Mouse (Mus musculus): Measurements from ENCODE around the gene Slc17a7. TPM values are rescaled to one million over a fixed set of nuclear protein-coding genes. Genes with fewer than 3 reads are reported as not detected.
"Not testable (repeated sequence)": the region's sequence is repeated elsewhere in the genome, so short reads cannot be mapped to it uniquely, and the experiment has no call there.

Slc17a7 gene
- total RNA-seq (2015) = 0.07 TPM in 1 of 2 replicates, not detected in the other
- total RNA-seq (2017) = not detected in 2 replicates

DNA sequence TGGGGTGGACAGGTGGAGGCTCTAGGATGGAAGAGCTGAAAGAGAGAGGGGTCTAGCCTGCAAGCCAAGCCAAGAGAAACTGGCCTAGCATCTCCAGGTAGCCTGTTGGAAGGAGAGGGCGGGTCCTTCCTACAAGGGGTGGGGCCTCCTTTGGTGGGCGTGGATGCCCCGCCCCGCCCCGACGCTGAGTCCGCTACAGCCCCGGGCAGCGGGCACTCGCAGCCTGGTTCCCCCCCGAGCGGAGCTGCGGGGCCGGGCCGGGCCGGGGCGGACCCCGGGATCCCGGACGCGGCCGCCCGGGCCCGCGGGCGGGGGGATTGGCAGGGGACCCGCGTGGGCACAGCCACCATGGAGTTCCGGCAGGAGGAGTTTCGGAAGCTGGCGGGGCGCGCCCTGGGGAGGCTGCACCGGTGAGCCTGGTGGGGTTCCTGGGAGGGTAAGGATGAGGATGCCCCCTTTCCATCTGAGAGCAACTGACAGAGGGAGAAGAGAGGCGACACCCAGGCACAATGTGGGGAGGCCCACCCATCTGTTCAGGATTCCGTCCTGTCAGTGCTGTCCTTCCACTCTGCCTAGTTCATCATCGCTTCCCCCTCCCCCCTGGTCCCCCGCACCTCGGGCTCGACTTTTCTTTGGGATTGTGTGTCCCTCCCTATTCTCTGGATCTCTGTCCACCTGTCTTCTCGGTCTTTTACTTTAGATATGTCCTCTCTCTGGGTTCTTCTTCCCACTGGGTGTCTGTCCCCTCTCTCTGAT lies at the start of gene Slc17a7:
Slc17a7 (plus strand) TSS at position 215 of the 756 bp plus-strand sequence.
- ATAC-seq (replicated peaks; ENCODE audit: poor library complexity) = peak; percentile 63

DNA sequence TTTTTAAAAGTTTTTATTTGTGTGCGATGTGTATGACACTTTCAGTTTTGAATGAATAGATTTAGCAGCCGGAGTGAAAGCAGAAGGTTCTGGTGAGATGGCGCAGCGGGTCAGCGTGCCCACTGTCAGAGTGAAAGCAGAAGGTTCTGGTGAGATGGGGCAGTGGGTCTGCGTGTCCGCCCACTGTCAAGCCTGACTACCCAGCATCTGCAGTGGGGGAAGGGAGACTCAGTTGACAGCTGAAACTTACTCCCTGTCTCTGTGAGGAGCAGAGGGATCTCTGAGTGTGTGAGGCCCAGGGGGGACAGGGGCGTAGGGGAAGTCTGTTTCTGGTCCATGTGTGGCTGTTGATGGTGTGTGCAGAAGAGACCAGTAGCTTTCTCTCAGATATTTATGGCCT lies 46.2 kb upstream of the Slc17a7 start:
- no peak for ATAC-seq (replicated peaks; ENCODE audit: poor library complexity)

- no peak for ATAC-seq (replicated peaks; ENCODE audit: poor library complexity)
Measured at GRCm38 (mm10) chr7:45118336-45118735, 45.4 kb upstream of the Slc17a7 start.

- no peak for ATAC-seq (replicated peaks; ENCODE audit: poor library complexity)
Measured at GRCm38 (mm10) chr7:45119780-45120709, 43.7 kb upstream of the Slc17a7 start.

GRCm38 (mm10) chr7:45121404-45121803 lies 42.3 kb upstream of the Slc17a7 start:
- peak; percentile 7 for ATAC-seq (replicated peaks; ENCODE audit: poor library complexity)

- ATAC-seq (replicated peaks; ENCODE audit: poor library complexity) = no peak
Measured at GRCm38 (mm10) chr7:45121966-45122365, 41.8 kb upstream of the Slc17a7 start.

GRCm38 (mm10) chr7:45122561-45123185 lies 41.1 kb upstream of the Slc17a7 start:
- ATAC-seq (replicated peaks; ENCODE audit: poor library complexity) = no peak

- no peak for ATAC-seq (replicated peaks; ENCODE audit: poor library complexity)
Measured at GRCm38 (mm10) chr7:45123186-45123570, 40.6 kb upstream of the Slc17a7 start.

GRCm38 (mm10) chr7:45124224-45125143 lies 39.3 kb upstream of the Slc17a7 start, which contains the start of gene Rps11:
TSS of gene Rps11 (minus strand) at chr7:45124439.
- ATAC-seq (replicated peaks; ENCODE audit: poor library complexity) = peak; percentile 61

DNA sequence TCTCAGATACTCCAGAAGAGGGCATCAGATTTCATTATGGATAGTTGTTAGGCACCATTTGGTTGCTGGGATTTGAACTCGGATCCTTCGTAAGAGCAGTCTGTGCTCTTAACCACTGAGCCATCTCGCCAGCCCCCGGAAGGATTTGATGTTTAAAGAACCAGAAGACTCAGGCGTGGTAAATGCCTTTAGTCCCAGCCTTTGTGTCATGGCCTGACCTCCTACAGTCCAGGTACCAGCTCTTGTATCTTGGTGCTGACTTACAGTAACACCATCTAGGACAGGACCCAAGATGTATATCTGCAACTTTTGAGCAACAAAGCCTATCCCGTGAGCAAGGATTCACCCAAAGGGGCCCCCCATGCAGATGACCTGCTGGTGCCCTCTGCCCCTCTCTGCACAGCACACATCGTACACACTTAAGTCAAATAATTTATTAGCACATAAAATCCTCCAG lies 38.6 kb upstream of the Slc17a7 start:
- ATAC-seq (replicated peaks; ENCODE audit: poor library complexity) = no peak

DNA sequence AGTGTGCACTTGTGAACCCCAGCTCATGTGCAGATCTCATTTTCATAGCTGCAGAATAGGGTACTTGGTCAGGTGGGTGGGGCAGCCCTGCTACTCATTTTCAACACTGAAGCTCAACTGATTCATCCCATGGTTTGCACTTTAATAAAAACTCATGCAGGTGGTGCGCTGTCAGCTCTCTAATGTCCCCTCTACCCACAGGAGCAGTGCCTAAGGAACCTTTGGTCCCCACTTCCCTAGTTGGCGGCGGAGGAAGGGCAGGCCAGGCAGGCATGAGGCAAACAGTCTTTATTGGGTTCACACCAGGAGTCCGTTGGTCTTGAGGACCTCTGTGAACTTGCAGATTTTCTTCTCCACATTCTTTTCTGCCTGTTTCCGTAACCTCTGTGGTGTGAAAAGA lies 38.1 kb upstream of the Slc17a7 start:
- ATAC-seq (replicated peaks; ENCODE audit: poor library complexity) = not testable (repeated sequence)

GRCm38 (mm10) chr7:45126147-45126843 lies 37.5 kb upstream of the Slc17a7 start:
- no peak for ATAC-seq (replicated peaks; ENCODE audit: poor library complexity)

GRCm38 (mm10) chr7:45126844-45127699 lies 36.7 kb upstream of the Slc17a7 start:
- no peak for ATAC-seq (replicated peaks; ENCODE audit: poor library complexity)

DNA sequence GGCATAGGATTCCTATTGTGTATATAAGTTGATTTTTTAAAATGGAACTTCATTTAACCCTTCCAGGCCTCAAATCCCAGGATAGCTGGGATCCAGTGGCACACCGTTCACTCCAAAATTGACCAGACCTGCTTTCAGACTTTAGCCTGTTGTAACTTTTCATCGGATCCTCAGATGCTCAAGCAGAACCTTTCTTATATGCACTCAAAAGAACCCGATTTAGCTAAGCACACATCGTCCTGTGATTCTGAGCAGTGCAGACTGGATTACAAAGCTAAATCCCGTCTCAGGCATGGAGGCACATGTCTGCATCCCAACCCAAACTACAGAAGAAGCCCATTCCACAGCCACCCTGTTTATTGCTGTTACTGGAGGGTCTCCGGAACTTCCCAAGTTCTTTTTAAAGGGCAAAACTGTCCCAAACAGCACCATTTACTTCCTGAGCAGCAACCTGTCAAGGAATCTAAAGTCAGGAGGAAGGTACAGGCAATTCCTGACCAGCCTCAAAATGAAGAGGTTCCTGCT lies 36.0 kb upstream of the Slc17a7 start:
- ATAC-seq (replicated peaks; ENCODE audit: poor library complexity) = no peak

DNA sequence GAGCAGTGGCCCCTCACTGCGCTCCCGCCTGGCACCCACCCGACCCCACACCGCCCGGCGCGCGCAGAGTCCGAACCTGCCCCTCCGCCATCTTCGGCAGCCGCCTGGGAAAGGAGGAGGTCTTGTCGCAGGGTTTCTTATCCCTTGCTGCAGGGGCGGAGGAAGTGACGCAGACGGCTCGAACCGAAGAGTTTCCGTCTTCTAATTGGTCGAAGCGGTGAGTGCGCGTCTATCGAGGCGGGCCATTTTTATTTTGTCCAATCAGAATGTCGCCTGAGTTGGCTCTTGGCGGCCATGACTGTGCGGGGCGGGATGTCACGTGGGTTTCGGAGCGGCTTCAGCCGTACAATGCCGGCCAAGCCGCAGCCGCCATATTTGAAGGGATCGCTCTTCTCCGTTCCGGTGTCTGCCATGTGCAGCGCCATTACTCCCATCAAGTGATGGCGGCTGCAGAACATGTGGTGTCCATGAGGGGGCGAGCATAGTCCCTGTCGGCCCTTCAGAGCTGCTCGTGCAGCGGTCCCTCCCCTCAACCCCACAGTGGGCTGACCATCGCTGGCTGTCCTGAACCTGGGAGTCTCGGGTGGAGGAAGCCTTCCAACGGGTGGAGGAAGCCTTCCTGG lies 35.0 kb upstream of the Slc17a7 start, which contains the start of gene Rpl13a:
Rpl13a (minus strand) TSS at position 138 of the 623 bp plus-strand sequence.
- ATAC-seq (replicated peaks; ENCODE audit: poor library complexity) = peak; percentile 66

DNA sequence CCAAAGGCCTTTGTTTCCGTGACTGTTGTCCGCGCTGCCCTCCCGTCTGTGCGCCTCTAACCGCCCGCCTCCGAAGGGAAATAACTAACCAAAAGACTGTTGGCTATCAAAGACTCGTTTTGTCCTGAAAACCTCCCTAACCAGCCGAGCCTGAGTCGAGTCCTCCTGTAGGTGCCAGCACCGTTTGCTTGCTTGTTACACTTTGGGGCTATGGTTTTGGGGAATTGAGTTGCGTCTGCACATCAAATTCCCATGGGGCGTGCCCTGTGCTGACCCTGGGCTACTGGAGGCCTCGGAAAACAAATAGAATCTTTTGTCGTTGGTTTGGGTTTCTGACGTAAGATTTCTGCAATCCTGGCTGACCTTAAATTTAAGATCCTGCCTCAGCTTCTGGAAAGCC lies 34.4 kb upstream of the Slc17a7 start:
- ATAC-seq (replicated peaks; ENCODE audit: poor library complexity) = peak; percentile 5; the same call in 1 of the 2 replicates

DNA sequence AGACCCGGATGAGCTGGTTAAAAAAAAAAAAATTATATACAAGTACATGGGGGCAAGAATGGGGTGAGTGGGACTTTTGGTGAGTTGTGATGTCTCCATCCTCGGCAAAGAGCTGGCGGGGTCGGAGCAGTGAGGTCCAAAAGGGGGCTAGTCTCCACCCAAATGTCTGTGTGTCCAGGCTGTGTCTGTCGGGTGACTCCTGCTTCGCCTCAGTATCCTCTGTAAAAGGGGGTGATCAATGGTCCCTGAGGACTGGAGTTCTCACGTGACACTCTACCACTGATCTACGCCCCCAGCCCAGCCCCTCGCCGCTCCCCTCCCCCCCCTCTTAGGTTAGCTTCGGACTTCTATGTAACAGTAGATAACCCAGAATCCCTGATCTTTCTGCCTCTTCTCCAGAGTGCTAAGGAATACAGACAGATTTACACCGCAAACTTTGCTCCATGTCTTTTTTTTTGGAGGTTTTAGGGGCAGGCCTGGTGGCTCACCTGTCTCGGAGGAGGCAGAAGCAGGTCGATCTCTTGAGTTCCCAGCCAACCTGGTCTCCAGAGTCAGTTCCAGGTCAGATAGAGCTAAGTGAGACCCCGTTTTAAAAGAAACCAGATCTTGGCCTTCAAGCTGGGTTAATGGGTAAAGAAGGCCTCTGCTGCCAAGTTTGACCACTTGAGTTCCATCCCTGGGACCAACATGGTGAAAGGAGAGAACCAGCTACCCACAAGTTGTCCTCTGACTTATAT lies 33.8 kb upstream of the Slc17a7 start:
- ATAC-seq (replicated peaks; ENCODE audit: poor library complexity) = no peak
